Mouse (Mus musculus) forebrain, embryonic 13.5 days (tissue): ENCODE data around the gene Gm20850. TPM values are rescaled to one million over a fixed set of nuclear protein-coding genes. Genes with fewer than 3 reads are reported as not detected.
"Not testable (repeated sequence)": the region's sequence is repeated elsewhere in the genome, so short reads cannot be mapped to it uniquely, and the experiment has no call there.

Source experiments
- ATAC-seq: fragments of 200-750 bp; cut with Nextera tagmentation; 2 replicates; pipeline ENCODE4 v1.8.0; 2017
- H3K27ac ChIP-seq: fragments of 300-500 bp; sonication (generic); 2 replicates; pipeline ENCODE4 v1.5.1; 2015; ENCODE audit warnings: inconsistent platforms, mild to moderate bottlenecking, moderate library complexity
- H3K27me3 ChIP-seq: fragments of 300-500 bp; sonication (generic); 2 replicates; pipeline ENCODE4 v1.6.1; 2015; ENCODE audit warnings: mild to moderate bottlenecking, inconsistent platforms
- H3K36me3 ChIP-seq: fragments of 300-500 bp; sonication (generic); 2 replicates; pipeline ENCODE4 v1.6.1; 2015; ENCODE audit warnings: mild to moderate bottlenecking, inconsistent platforms; ENCODE audit not compliant: poor library complexity, severe bottlenecking
- H3K4me1 ChIP-seq: fragments of 300-500 bp; sonication (generic); 2 replicates; pipeline ENCODE4 v1.6.1; 2015; ENCODE audit warnings: inconsistent platforms
- H3K4me2 ChIP-seq: fragments of 300-500 bp; sonication (generic); 2 replicates; pipeline ENCODE4 v1.6.1; 2015; ENCODE audit warnings: inconsistent platforms, mild to moderate bottlenecking, moderate library complexity
- H3K4me3 ChIP-seq: fragments of 300-500 bp; sonication (generic); 2 replicates; pipeline ENCODE4 v1.5.1; 2015; ENCODE audit warnings: mild to moderate bottlenecking, inconsistent platforms
- H3K9ac ChIP-seq: fragments of 300-500 bp; sonication (generic); 2 replicates; pipeline ENCODE4 v1.6.1; 2015; ENCODE audit warnings: mild to moderate bottlenecking, inconsistent platforms
- H3K9me3 ChIP-seq: fragments of 300-500 bp; sonication (generic); replicated peaks from 2 replicates; pipeline ENCODE4 v1.6.1; 2016; ENCODE audit warnings: inconsistent platforms
- whole genome bisulfite sequencing: fragments of 180-500 bp; shearing (Covaris S2); methylation state at CpG from one replicate; pipeline ENCODE4 v1.1.7; 2015; 5-methylcytosine and 5-hydroxymethylcytosine counted together
- polyA plus RNA-seq: library from polyadenylated mRNA; unstranded; fragments of >200 nt; fragmentation: Nextera tagmentation; extraction: Ambion mirVana; gene quantifications from 2 replicates; pipeline ENCODE4 v1.2.1, GENCODE M21; 2015

The Gm20850 gene
- polyA plus RNA-seq = not detected in 2 replicates

GRCm38 (mm10) chrY:75715022-75715421 is at the start of gene Gm20850:
TSS of gene Gm20850 (plus strand) at chrY:75715322.
- not testable (repeated sequence) for H3K4me1 ChIP-seq, H3K27ac ChIP-seq, H3K9ac ChIP-seq, H3K4me2 ChIP-seq, H3K4me3 ChIP-seq, H3K9me3 ChIP-seq, ATAC-seq, H3K36me3 ChIP-seq, H3K27me3 ChIP-seq
- WGBS = no CpG with 5 or more reads among the region's 6 CpGs
